Comparison of ENCODE assay signal across 8 mouse cellular contexts in the genomic region with DNA sequence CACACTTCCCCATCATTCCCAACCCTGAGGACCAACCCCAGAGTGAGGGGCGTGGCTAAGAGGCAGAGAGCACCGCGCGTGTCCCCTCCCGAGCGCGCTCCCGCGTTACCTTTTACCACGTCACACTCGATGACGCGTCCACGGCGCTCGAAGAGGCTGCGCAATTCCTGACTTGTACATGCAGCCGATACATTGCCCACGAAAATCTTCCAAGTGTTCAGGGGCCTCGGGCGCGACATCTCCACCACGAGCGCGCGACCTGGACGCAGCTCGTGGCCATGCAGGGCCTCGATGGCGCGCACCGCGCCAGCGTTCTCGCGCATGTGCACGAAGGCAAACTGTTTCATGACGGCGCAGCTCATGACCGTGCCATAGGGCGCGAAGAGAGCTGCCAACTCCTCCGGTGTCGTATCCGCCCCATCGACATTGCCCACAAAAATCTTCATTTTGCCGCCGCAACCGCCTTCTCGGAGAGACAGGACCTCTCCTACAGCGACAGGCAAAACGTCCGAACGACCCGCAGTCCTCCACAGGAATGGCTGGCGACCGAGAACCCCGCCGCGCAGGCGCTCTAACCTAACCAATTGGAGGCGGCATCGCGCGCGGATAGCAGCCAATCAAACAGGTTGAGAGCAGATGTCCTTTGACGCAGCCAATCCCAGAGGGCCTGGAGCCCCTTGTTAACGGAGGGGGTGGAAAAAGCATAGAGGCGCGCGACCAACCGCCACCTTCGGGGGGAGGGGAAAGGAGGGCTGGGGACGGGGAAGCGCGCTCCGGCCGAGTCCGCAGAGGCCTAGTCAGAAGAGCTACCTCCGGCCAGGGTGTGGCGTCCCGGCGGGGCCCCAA. TPM values are rescaled to one million over a fixed set of nuclear protein-coding genes. Genes with fewer than 3 reads are reported as not detected.
DNase-seq lines count a peak whose midpoint lies in the region; ATAC-seq lines count a peak whose summit lies in the region.

Gene Gm21992, minus strand, starts transcription at position 550 of the 846 bp plus-strand sequence.
Gene Rbm14, minus strand, starts transcription at position 572 of the 846 bp plus-strand sequence.

- DNase-seq in adipocyte (ENCODE audit: low spot score): peak; percentile 100
- DNase-seq in embryo, embryonic 10 days (ENCODE audit: low spot score): peak; percentile 99
- DNase-seq in gastrocnemius, postnatal 10 days: peak; percentile 96
- peak; percentile 99 for DNase-seq in induced T-regulatory cell, adult 2 months (ENCODE audit: low read depth)
- DNase-seq in left cerebral cortex, adult 9 months (ENCODE audit: low spot score in 2 of 2): peak; percentile 95 to 99
- peak; percentile 97 for DNase-seq in right cerebral cortex, postnatal 14 days
- peak; percentile 92 to 99 for DNase-seq in urinary bladder, postnatal 36 days (ENCODE audit: low spot score in 2 of 2)

- ATAC-seq in megakaryocyte progenitor cell, adult 5-6 weeks (replicated peaks; ENCODE audit: poor library complexity): peak; percentile 92

RNA-seq across cellular contexts. Expression of gene Gm21992, which starts in this region (rescaled TPM):
- total RNA-seq in gastrocnemius, postnatal 10 days (2021): 10 to 100 TPM; 10.9 to 11.6 TPM
- total RNA-seq in megakaryocyte progenitor cell, adult 5-6 weeks (2015): 23.2 and 23.5 TPM in 2 replicates
- 18.2 and 35.5 TPM in 2 replicates for total RNA-seq in megakaryocyte progenitor cell, adult 5-6 weeks (2017)

RNA-seq across cellular contexts. Expression of gene Rbm14, which starts in this region (rescaled TPM):
- 10 to 100 TPM; 18.6 to 22.5 TPM for total RNA-seq in gastrocnemius, postnatal 10 days (2021)
- 42.7 and 45.9 TPM in 2 replicates for total RNA-seq in megakaryocyte progenitor cell, adult 5-6 weeks (2015)
- 18.9 and 20.8 TPM in 2 replicates for total RNA-seq in megakaryocyte progenitor cell, adult 5-6 weeks (2017)

Comparison
In these comparisons a context has a peak if more than half of its experiments do, and no peak if none do; other contexts are left out.
1. Peak in every context shown above with its lines: DNase-seq and ATAC-seq.